Mouse (Mus musculus): ENCODE measurements around the gene Bcl2l10. TPM values are rescaled to one million over a fixed set of nuclear protein-coding genes. Genes with fewer than 3 reads are reported as not detected.
"Not testable (repeated sequence)": the region's sequence is repeated elsewhere in the genome, so short reads cannot be mapped to it uniquely, and the experiment has no call there.

The Bcl2l10 gene
- polyA plus RNA-seq, 2 experiments: not detected

DNA sequence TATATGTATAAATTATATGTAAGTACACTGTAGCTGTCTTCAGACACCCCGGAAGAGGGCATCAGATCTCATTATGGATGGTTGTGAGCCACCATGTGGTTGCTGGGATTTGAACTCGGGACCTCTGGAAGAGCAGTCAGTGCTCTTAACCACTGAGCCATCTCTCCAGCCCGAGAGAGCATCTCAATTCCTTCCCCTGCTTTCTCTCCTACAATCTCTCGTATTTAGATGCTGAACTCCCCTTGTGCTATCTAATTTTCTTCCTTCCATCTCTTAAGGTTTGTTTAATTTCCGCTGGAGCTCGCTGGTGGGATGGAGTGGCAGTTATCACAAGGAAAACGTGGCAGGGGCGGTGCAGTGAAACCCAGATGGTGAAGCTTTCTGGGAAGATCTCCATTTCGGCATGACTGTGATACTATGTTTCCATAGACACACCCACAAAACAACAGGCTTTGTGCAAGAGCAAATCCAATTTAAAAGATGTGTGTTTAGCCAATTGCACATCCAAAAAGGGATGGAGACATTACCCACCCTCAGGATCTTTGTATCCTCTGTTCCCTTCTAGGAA is 9.6 kb downstream of the Bcl2l10 start:
- H3K36me3 ChIP-seq (ENCODE audit: control insufficient read depth, insufficient read depth, low read length): no peaks in the 10 kb centered on the region
- WGBS: 78% methylated on average over 9 of the region's 9 CpGs
- ATAC-seq (ENCODE audit: low FRiP score, low read depth) (no peak), DNase-seq (ENCODE audit: low spot score) (no peak)
- no peak overlapping the region for H3K9ac ChIP-seq (ENCODE audit: low read depth, low read length, severe bottlenecking)
- no peak overlapping the region for H3K4me2 ChIP-seq (replicated peaks; ENCODE audit: low read depth, low read length, severe bottlenecking)
- H3K27ac ChIP-seq (replicated peaks; ENCODE audit: low read depth, low read length): no peak overlapping the region
- H3K4me1 ChIP-seq (ENCODE audit: control insufficient read depth, insufficient read depth, low read length): no peaks in the 10 kb centered on the region
- H3K27me3 ChIP-seq (ENCODE audit: control insufficient read depth, insufficient read depth, low read length): no peaks in the 10 kb centered on the region
- H3K9me3 ChIP-seq (ENCODE audit: control insufficient read depth, low read length): no peaks in the 10 kb centered on the region
- no peak overlapping the region for H3K4me3 ChIP-seq (replicated peaks; ENCODE audit: low read length)
- no peak for TF ChIP-seq POLR2A (IDR thresholded peaks at IDR 0.05; ENCODE audit: borderline replicate concordance, extremely low read depth, insufficient read depth, insufficient read length)

DNA sequence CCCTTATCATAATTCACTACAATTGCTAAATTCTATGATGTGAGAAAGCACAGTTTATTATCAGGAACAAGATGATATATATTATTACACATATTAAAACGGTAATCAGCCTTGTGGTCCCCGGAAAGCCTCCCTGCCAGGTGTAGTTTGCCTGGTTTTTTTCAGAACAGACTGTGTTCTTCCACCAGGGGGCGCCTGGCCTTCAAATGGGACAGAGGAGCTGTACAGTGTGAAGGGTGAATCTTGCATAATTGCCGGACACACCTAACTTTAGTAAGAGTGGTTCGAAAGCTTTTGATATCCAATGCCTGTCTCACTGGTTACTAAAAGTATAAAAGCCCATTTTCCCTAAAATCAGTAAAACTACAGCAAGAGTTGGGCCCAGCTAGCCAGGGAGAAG is 14.1 kb downstream of the Bcl2l10 start:
- H3K27me3 ChIP-seq (ENCODE audit: control insufficient read depth, insufficient read depth, low read length): no peaks in the 10 kb centered on the region
- no peaks in the 10 kb centered on the region for H3K4me1 ChIP-seq (ENCODE audit: control insufficient read depth, insufficient read depth, low read length)
- no peak overlapping the region for H3K4me3 ChIP-seq (replicated peaks; ENCODE audit: low read length)
- no peak overlapping the region for H3K9ac ChIP-seq (ENCODE audit: low read depth, low read length, severe bottlenecking)
- no peak overlapping the region for H3K27ac ChIP-seq (replicated peaks; ENCODE audit: low read depth, low read length)
- no peaks in the 10 kb centered on the region for H3K9me3 ChIP-seq (ENCODE audit: control insufficient read depth, low read length)
- no peak overlapping the region for H3K4me2 ChIP-seq (replicated peaks; ENCODE audit: low read depth, low read length, severe bottlenecking)
- no peak for TF ChIP-seq POLR2A (IDR thresholded peaks at IDR 0.05; ENCODE audit: borderline replicate concordance, extremely low read depth, insufficient read depth, insufficient read length)
- 37% methylated on average over 5 of the region's 5 CpGs for WGBS
- H3K36me3 ChIP-seq (ENCODE audit: control insufficient read depth, insufficient read depth, low read length): no peaks in the 10 kb centered on the region
- DNase-seq (ENCODE audit: low spot score) (peak; percentile 50), ATAC-seq (ENCODE audit: low FRiP score, low read depth) (no peak)

DNA sequence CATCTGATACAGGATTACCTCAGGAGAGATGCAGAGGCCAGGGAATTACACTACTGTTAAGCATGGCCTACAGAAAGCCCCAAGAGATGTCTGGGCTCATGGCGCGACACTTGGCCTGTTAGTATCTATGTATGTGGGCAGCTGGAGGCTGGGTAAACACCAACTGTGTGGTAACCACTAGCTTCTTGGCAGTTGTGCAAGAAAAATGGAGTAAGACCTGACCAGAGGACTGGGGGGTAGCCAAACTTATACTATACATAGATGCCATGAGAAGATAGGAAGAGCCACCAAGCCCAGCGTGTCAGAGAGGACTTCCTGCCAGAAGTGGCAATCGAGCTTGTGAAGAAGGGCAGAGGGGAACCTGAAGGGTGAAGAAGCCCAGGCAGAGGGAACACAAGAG is 14.6 kb downstream of the Bcl2l10 start:
- 90% methylated on average over 4 of the region's 4 CpGs for WGBS
- H3K4me1 ChIP-seq (ENCODE audit: control insufficient read depth, insufficient read depth, low read length): no peaks in the 10 kb centered on the region
- H3K27ac ChIP-seq (replicated peaks; ENCODE audit: low read depth, low read length): no peak overlapping the region
- no peak for ATAC-seq (ENCODE audit: low FRiP score, low read depth)
- H3K4me3 ChIP-seq (replicated peaks; ENCODE audit: low read length): no peak overlapping the region
- no peaks in the 10 kb centered on the region for H3K36me3 ChIP-seq (ENCODE audit: control insufficient read depth, insufficient read depth, low read length)
- no peak for DNase-seq (ENCODE audit: low spot score)
- H3K9me3 ChIP-seq (ENCODE audit: control insufficient read depth, low read length): no peaks in the 10 kb centered on the region
- H3K9ac ChIP-seq (ENCODE audit: low read depth, low read length, severe bottlenecking): no peak overlapping the region
- no peak overlapping the region for H3K4me2 ChIP-seq (replicated peaks; ENCODE audit: low read depth, low read length, severe bottlenecking)
- H3K27me3 ChIP-seq (ENCODE audit: control insufficient read depth, insufficient read depth, low read length): no peaks in the 10 kb centered on the region
- no peak for TF ChIP-seq POLR2A (IDR thresholded peaks at IDR 0.05; ENCODE audit: borderline replicate concordance, extremely low read depth, insufficient read depth, insufficient read length)

DNA sequence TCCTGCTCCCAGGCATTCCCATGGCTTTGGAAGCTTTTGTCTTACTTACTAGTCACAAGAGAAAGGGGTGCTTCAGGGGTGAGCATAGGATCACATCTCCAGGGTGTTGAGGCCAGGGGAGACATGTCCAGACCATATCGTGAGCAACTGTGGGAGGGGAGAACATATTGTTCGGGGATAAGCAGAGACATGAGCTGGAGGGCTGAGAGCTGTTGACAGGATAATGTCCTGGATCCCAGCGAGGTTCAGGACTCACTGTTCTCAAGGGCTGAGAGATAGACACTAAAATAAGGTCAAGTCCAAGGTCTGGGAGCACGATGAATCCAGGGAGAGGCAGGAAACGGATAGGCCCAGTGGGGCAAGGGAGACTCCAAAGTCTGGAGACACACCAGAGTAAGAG is 15.4 kb downstream of the Bcl2l10 start:
- H3K4me1 ChIP-seq (ENCODE audit: control insufficient read depth, insufficient read depth, low read length): no peaks in the 10 kb centered on the region
- H3K27me3 ChIP-seq (ENCODE audit: control insufficient read depth, insufficient read depth, low read length): no peaks in the 10 kb centered on the region
- DNase-seq (ENCODE audit: low spot score) (no peak), ATAC-seq (ENCODE audit: low FRiP score, low read depth) (no peak)
- TF ChIP-seq POLR2A (IDR thresholded peaks at IDR 0.05; ENCODE audit: borderline replicate concordance, extremely low read depth, insufficient read depth, insufficient read length): no peak
- no peaks in the 10 kb centered on the region for H3K9me3 ChIP-seq (ENCODE audit: control insufficient read depth, low read length)
- H3K36me3 ChIP-seq (ENCODE audit: control insufficient read depth, insufficient read depth, low read length): no peaks in the 10 kb centered on the region
- WGBS: 76% methylated on average over 5 of the region's 5 CpGs
- H3K4me2 ChIP-seq (replicated peaks; ENCODE audit: low read depth, low read length, severe bottlenecking): no peak overlapping the region
- H3K9ac ChIP-seq (ENCODE audit: low read depth, low read length, severe bottlenecking): no peak overlapping the region
- no peak overlapping the region for H3K27ac ChIP-seq (replicated peaks; ENCODE audit: low read depth, low read length)
- no peak overlapping the region for H3K4me3 ChIP-seq (replicated peaks; ENCODE audit: low read length)

DNA sequence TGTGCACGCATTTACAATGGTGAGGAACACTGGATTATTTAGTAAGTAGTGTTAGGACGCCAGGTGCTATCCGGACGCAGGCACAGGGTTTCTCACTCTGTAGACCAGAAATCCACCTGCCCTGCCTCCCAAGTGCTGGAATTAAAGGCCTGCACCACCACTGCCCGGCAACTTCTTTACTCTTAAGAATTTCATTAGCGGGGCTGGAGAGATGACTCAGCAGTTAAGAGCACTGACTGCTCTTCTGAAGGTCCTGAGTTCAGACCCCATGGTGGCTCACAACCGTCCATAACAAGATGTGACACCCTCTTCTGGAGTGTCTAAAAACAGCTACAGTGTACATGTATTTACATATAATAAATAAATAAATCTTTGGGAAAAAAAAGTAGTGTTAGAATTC is 16.1 kb downstream of the Bcl2l10 start:
- DNase-seq (ENCODE audit: low spot score); H3K9ac ChIP-seq (ENCODE audit: low read depth, low read length, severe bottlenecking); H3K27ac ChIP-seq (replicated peaks; ENCODE audit: low read depth, low read length); H3K9me3 ChIP-seq (ENCODE audit: control insufficient read depth, low read length); H3K4me3 ChIP-seq (replicated peaks; ENCODE audit: low read length); H3K36me3 ChIP-seq (ENCODE audit: control insufficient read depth, insufficient read depth, low read length); ATAC-seq (ENCODE audit: low FRiP score, low read depth); H3K4me1 ChIP-seq (ENCODE audit: control insufficient read depth, insufficient read depth, low read length); H3K4me2 ChIP-seq (replicated peaks; ENCODE audit: low read depth, low read length, severe bottlenecking); H3K27me3 ChIP-seq (ENCODE audit: control insufficient read depth, insufficient read depth, low read length): not testable (repeated sequence)
- 62% methylated on average over 7 of the region's 7 CpGs for WGBS

DNA sequence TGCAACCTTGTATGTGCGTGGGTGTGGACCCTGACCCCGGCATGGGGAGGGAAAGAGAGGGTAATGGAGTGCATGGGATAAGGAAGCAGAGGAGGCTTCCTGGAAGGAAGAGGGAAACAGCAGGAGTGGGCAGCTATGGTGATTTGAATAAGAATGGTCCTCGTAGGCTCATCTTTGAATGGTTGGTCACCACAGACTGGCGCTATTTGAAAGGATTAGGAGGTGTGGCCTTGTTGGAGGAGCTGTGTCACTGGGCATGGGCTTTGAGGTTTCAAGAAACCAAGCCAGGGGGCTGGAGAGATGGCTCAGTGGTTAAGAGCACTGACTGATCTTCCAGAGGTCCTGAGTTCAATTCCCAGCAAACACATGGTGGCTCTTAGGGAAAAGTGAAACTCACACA is 17.6 kb downstream of the Bcl2l10 start:
- no peak for DNase-seq (ENCODE audit: low spot score)
- Histone ChIP-seq H3K27me3 (ENCODE audit: control insufficient read depth, insufficient read depth, low read length) (no peaks in the 10 kb centered on the region), H3K9me3 (ENCODE audit: control insufficient read depth, low read length) (no peaks in the 10 kb centered on the region), H3K27ac (replicated peaks; ENCODE audit: low read depth, low read length) (no peak overlapping the region), H3K4me2 (replicated peaks; ENCODE audit: low read depth, low read length, severe bottlenecking) (no peak overlapping the region), H3K4me3 (replicated peaks; ENCODE audit: low read length) (no peak overlapping the region), H3K36me3 (ENCODE audit: control insufficient read depth, insufficient read depth, low read length) (no peaks in the 10 kb centered on the region), H3K4me1 (ENCODE audit: control insufficient read depth, insufficient read depth, low read length) (no peaks in the 10 kb centered on the region), H3K9ac (ENCODE audit: low read depth, low read length, severe bottlenecking) (no peak overlapping the region)
- TF ChIP-seq POLR2A (IDR thresholded peaks at IDR 0.05; ENCODE audit: borderline replicate concordance, extremely low read depth, insufficient read depth, insufficient read length): no peak
- no peak for ATAC-seq (ENCODE audit: low FRiP score, low read depth)
- WGBS: 89% methylated on average over 3 of the region's 4 CpGs
